ENCODE assay signal across 14 mouse cellular contexts in the genomic region with DNA sequence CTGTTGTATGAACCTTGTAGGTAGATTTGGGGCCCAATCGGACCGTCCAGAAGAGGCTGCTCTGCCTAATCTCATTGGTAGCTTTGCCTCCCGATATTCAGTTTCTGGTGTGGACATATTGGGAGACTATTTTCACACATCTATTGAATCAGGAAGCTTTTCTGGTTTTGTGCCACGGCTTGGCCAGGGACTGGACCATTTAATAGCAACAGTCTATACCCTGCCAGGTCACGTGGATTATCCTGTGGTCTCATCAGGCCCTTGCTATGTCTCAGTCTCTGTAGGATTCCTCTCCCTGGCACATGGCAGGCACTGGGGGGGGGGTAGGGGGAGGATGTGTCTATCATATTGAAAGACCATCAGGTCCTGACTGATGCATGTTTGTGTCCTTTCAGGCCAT. TPM values are rescaled to one million over a fixed set of nuclear protein-coding genes. Genes with fewer than 3 reads are reported as not detected.
DNase-seq lines count a peak whose midpoint lies in the region; ATAC-seq and TF ChIP-seq lines count a peak whose summit lies in the region.
"Had no signal": no experiment of that assay in that cellular context is flagged by ENCODE, and none has a peak within 500 bp of the region (broad histone marks: within the 10 kb centered on the region; RNA-seq: fewer than 3 reads in every experiment).

No protein-coding gene starts in this region.

- WGBS in kidney, embryonic 15.5 days: 58% methylated on average over 5 of the region's 5 CpGs
- 80% methylated on average over 5 of the region's 5 CpGs for WGBS in intestine, postnatal 0 days

- intact Hi-C loops in gastrocnemius, adult 2 months (cut with DNase I): no loop called here

- H3K4me1 ChIP-seq in kidney, embryonic 15.5 days: peaks cover 59% of the 10 kb centered on the region
- no peaks in the 10 kb centered on the region; the same call in 1 of the 2 replicates for H3K4me1 ChIP-seq in intestine, postnatal 0 days (replicated peaks; ENCODE audit: control insufficient read depth, insufficient read depth, low read length)

- H3K27me3 ChIP-seq in kidney, embryonic 15.5 days: peaks cover 20% of the 10 kb centered on the region
- H3K27me3 ChIP-seq in intestine, postnatal 0 days (replicated peaks; ENCODE audit: control insufficient read depth, insufficient read depth, low read length): no peaks in the 10 kb centered on the region
- H3K27me3 ChIP-seq: forebrain, embryonic 15.5 days; hindbrain, embryonic 15.5 days; midbrain, embryonic 13.5 days had no signal

- DNase-seq in gastrocnemius, adult 2 months: no peak
- no peak for DNase-seq in gastrocnemius, postnatal 4 days (ENCODE audit: low spot score in 2 of 2)
- no peak for DNase-seq in kidney, postnatal 4 days
- DNase-seq in cerebellum, postnatal 10 days: peak; percentile 71 to 83
- DNase-seq in heart, postnatal 4 days: peak; percentile 12
- DNase-seq in urinary bladder, postnatal 14 days (ENCODE audit: low spot score): no peak
- DNase-seq: gastrocnemius, postnatal 10 days; kidney, adult 8-10 months; right cerebral cortex, postnatal 4 days had no signal

- H3K9me3 ChIP-seq in kidney, embryonic 15.5 days (replicated peaks): no peaks in the 10 kb centered on the region
- no peaks in the 10 kb centered on the region for H3K9me3 ChIP-seq in intestine, postnatal 0 days (ENCODE audit: control insufficient read depth)
- H3K9me3 ChIP-seq: forebrain, embryonic 15.5 days; hindbrain, embryonic 15.5 days; midbrain, embryonic 13.5 days had no signal

- TF ChIP-seq CTCF in gastrocnemius, adult 2 months (IDR thresholded peaks at IDR 0.05): no peak
- no peak for TF ChIP-seq CTCF in intestine, postnatal 0 days (IDR thresholded peaks at IDR 0.05; ENCODE audit: low read depth)

- ATAC-seq in kidney, embryonic 15.5 days (replicated peaks; ENCODE audit: low FRiP score): no peak
- no peak for ATAC-seq in intestine, postnatal 0 days
- ATAC-seq: forebrain, embryonic 15.5 days; midbrain, embryonic 13.5 days had no signal

- H3K9ac ChIP-seq in kidney, embryonic 15.5 days: no peak overlapping the region
- no peak overlapping the region for H3K9ac ChIP-seq in intestine, postnatal 0 days (ENCODE audit: low read depth, low read length)
- H3K9ac ChIP-seq: forebrain, embryonic 15.5 days; hindbrain, embryonic 15.5 days; midbrain, embryonic 13.5 days had no signal

- H3K4me3 ChIP-seq in gastrocnemius, adult 2 months: no peak overlapping the region; the same call in 1 of the 2 replicates
- no peak overlapping the region for H3K4me3 ChIP-seq in kidney, embryonic 15.5 days (replicated peaks)
- H3K4me3 ChIP-seq in intestine, postnatal 0 days (ENCODE audit: low read depth, low read length): no peak overlapping the region
- H3K4me3 ChIP-seq: forebrain, embryonic 15.5 days; hindbrain, embryonic 15.5 days; midbrain, embryonic 13.5 days had no signal

- no peaks in the 10 kb centered on the region for H3K36me3 ChIP-seq in kidney, embryonic 15.5 days
- no peaks in the 10 kb centered on the region for H3K36me3 ChIP-seq in intestine, postnatal 0 days (ENCODE audit: control insufficient read depth, insufficient read depth)
- H3K36me3 ChIP-seq: forebrain, embryonic 15.5 days; hindbrain, embryonic 15.5 days; midbrain, embryonic 13.5 days had no signal

- H3K4me2 ChIP-seq in kidney, embryonic 15.5 days: 0 out of 2 replicates have a peak overlapping the region, but pooled peaks have one; percentile 2
- no peak overlapping the region for H3K4me2 ChIP-seq in intestine, postnatal 0 days (replicated peaks; ENCODE audit: low read depth)
- H3K4me2 ChIP-seq: forebrain, embryonic 15.5 days; hindbrain, embryonic 15.5 days; midbrain, embryonic 13.5 days had no signal

- H3K27ac ChIP-seq in gastrocnemius, adult 2 months: peak overlapping the region; percentile 82
- peak overlapping the region; percentile 59 for H3K27ac ChIP-seq in kidney, embryonic 15.5 days
- no peak overlapping the region for H3K27ac ChIP-seq in intestine, postnatal 0 days (ENCODE audit: low read depth, low read length)
- H3K27ac ChIP-seq: forebrain, embryonic 15.5 days; hindbrain, embryonic 15.5 days; midbrain, embryonic 13.5 days had no signal

RNA-seq across cellular contexts. Expression of a gene that starts 26.7 kb away (rescaled TPM):
- 1 to 10 TPM; 5.3 to 7.3 TPM for total RNA-seq in gastrocnemius, adult 2 months (2021)
- 10 to 100 TPM; 13.4 to 13.5 TPM for total RNA-seq in gastrocnemius, postnatal 4 days (2021)
- polyA plus RNA-seq in kidney, embryonic 15.5 days (2015; fragmentation: Nextera tagmentation; extraction: Ambion mirVana): 62.5 and 63.6 TPM in 2 replicates
- total RNA-seq in heart, postnatal 4 days (2021): 10 to 100 TPM; 17.0 to 18.1 TPM
- polyA plus RNA-seq in intestine, postnatal 0 days (2015; fragmentation: Nextera tagmentation; extraction: Ambion mirVana): 12.4 and 13.1 TPM in 2 replicates

Comparison
In these comparisons a context has a peak if more than half of its experiments do, and no peak if none do; other contexts are left out.
1. DNase-seq: peak in cerebellum, postnatal 10 days (2 of 2) and heart, postnatal 4 days (single experiment); none in gastrocnemius, adult 2 months (single experiment), gastrocnemius, postnatal 4 days (0 of 2), kidney, postnatal 4 days (0 of 2) and urinary bladder, postnatal 14 days (single experiment).